Mouse (Mus musculus) myocyte (in vitro differentiated cells): ENCODE data around the gene Abca16. TPM values are rescaled to one million over a fixed set of nuclear protein-coding genes. Genes with fewer than 3 reads are reported as not detected.

Source experiments
- H3K27me3 ChIP-seq: one replicate; pipeline ENCODE4 v1.6.1; 2011; ENCODE audit not compliant: control insufficient read depth, insufficient read depth, insufficient read length
- H3K36me3 ChIP-seq: one replicate; pipeline ENCODE4 v1.6.1; 2011; ENCODE audit not compliant: control insufficient read depth, insufficient read depth
- H3K4me2 ChIP-seq: one replicate; pipeline ENCODE4 v1.6.1; 2011; ENCODE audit warnings: low read depth, control low read depth
- H3K4me3 ChIP-seq: one replicate; pipeline ENCODE4 v1.5.1; 2011; ENCODE audit warnings: mild to moderate bottlenecking, control low read depth, moderate library complexity
- H3K79me2 ChIP-seq: one replicate; pipeline ENCODE4 v1.6.1; 2011; ENCODE audit not compliant: control insufficient read depth, insufficient read depth
- H3ac ChIP-seq: one replicate; pipeline ENCODE4 v1.6.1; 2011; ENCODE audit not compliant: control insufficient read depth, insufficient read length
- CEBPB ChIP-seq: IDR thresholded peaks from 2 replicates; pipeline ENCODE4 v1.6.1; 2011; ENCODE audit warnings: mild to moderate bottlenecking, moderate library complexity; ENCODE audit not compliant: poor library complexity, insufficient read depth, severe bottlenecking
- E2F4 ChIP-seq: IDR thresholded peaks from one replicate; pipeline ENCODE4 v1.6.1; 2011; ENCODE audit warnings: mild to moderate bottlenecking, control low read depth, moderate library complexity; ENCODE audit not compliant: insufficient read depth
- MAX ChIP-seq: IDR thresholded peaks from one replicate; pipeline ENCODE4 v1.6.1; 2011; ENCODE audit warnings: low read depth, mild to moderate bottlenecking, control low read depth
- MYOD1 ChIP-seq, 3 experiments: IDR thresholded peaks; one replicate each; pipeline ENCODE4 v1.6.1; 2011; ENCODE audit warnings: control low read depth in 2 of 3, low read depth in 2 of 3, mild to moderate bottlenecking in 2 of 3, moderate library complexity in 1 of 3; ENCODE audit not compliant: insufficient read length in 2 of 3, control insufficient read depth in 1 of 3
- MYOG ChIP-seq, 3 experiments: IDR thresholded peaks; one replicate each; pipeline ENCODE4 v1.6.1; 2011; ENCODE audit warnings: control low read depth in 2 of 3, low read depth in 2 of 3, mild to moderate bottlenecking in 2 of 3; ENCODE audit not compliant: insufficient read length in 2 of 3, control insufficient read depth in 1 of 3, insufficient read depth in 1 of 3
- POLR2A ChIP-seq: IDR thresholded peaks from one replicate; pipeline ENCODE4 v1.6.1; 2011; ENCODE audit warnings: low read depth, mild to moderate bottlenecking, control low read depth, moderate library complexity; ENCODE audit not compliant: insufficient read length
- POLR2AphosphoS2 ChIP-seq: IDR thresholded peaks from one replicate; pipeline ENCODE4 v1.6.1; 2011; ENCODE audit warnings: low read depth, control low read depth; ENCODE audit not compliant: insufficient read length
- REST ChIP-seq: IDR thresholded peaks from one replicate; pipeline ENCODE4 v1.6.1; 2011; ENCODE audit warnings: mild to moderate bottlenecking, control low read depth, moderate library complexity; ENCODE audit not compliant: insufficient read depth, insufficient read length
- SRF ChIP-seq: IDR thresholded peaks from one replicate; pipeline ENCODE4 v1.6.1; 2011; ENCODE audit warnings: low read depth; ENCODE audit not compliant: control insufficient read depth, insufficient read length
- TCF12 ChIP-seq: IDR thresholded peaks from one replicate; pipeline ENCODE4 v1.6.1; 2011; ENCODE audit warnings: mild to moderate bottlenecking, control low read depth; ENCODE audit not compliant: poor library complexity, insufficient read depth, severe bottlenecking
- TCF3 ChIP-seq: IDR thresholded peaks from one replicate; pipeline ENCODE4 v1.6.1; 2011; ENCODE audit warnings: low read depth, control low read depth; ENCODE audit not compliant: insufficient read length
- USF1 ChIP-seq: IDR thresholded peaks from one replicate; pipeline ENCODE4 v1.6.1; 2011; ENCODE audit warnings: low read depth, mild to moderate bottlenecking, control low read depth, moderate library complexity
- polyA plus RNA-seq: library from polyadenylated mRNA; unstranded; fragments of >200 nt; fragmentation: generic; extraction: Trizol; gene quantifications from one replicate; pipeline ENCODE4 v1.2.1, GENCODE M21; 2012; ENCODE audit warnings: missing spikeins

Abca16 gene
- polyA plus RNA-seq, 1 experiment, result not detected

- no peak overlapping the region for H3K4me3 ChIP-seq
Measured at GRCm38 (mm10) chr7:120567366-120567765, 157.9 kb downstream of the Abca16 start.

GRCm38 (mm10) chr7:120576520-120576919 is 167.1 kb downstream of the Abca16 start:
- Histone ChIP-seq H3ac (no peak overlapping the region), H3K4me2 (no peak overlapping the region), H3K79me2 (no peaks in the 10 kb centered on the region), H3K4me3 (no peak overlapping the region), H3K27me3 (no peaks in the 10 kb centered on the region), H3K36me3 (no peaks in the 10 kb centered on the region)
- TF ChIP-seq E2F4 (no peak), MAX (no peak), REST (no peak), MYOG (IDR thresholded peaks at IDR 0.05; ENCODE audit: control insufficient read depth in 1 of 3, insufficient read depth in 1 of 3, insufficient read length in 2 of 3, low read depth in 2 of 3) (no peak), SRF (no peak), POLR2AphosphoS2 (no peak), TCF12 (no peak), TCF3 (no peak), MYOD1 (IDR thresholded peaks at IDR 0.05; ENCODE audit: control insufficient read depth in 1 of 3, insufficient read length in 2 of 3, low read depth in 2 of 3) (no peak), USF1 (no peak), CEBPB (no peak)

More at GRCm38 (mm10) chr7:120567366-120567765, 157.9 kb downstream of the Abca16 start:
- no peak for TF ChIP-seq MYOG (IDR thresholded peaks at IDR 0.05; ENCODE audit: control insufficient read depth in 1 of 3, insufficient read depth in 1 of 3, insufficient read length in 2 of 3, low read depth in 2 of 3)
- TF ChIP-seq E2F4, result no peak
- TF ChIP-seq SRF, result no peak
- no peak for TF ChIP-seq REST
- no peak for TF ChIP-seq CEBPB
- TF ChIP-seq POLR2A, result no peak
- no peak for TF ChIP-seq MAX
- TF ChIP-seq POLR2AphosphoS2, result no peak
- no peak for TF ChIP-seq TCF12
- TF ChIP-seq TCF3, result no peak
- TF ChIP-seq USF1, result no peak
- TF ChIP-seq MYOD1 (IDR thresholded peaks at IDR 0.05; ENCODE audit: control insufficient read depth in 1 of 3, insufficient read length in 2 of 3, low read depth in 2 of 3), result no peak
- H3K36me3 ChIP-seq, result no peaks in the 10 kb centered on the region
- no peak overlapping the region for H3K4me2 ChIP-seq
- H3K79me2 ChIP-seq, result no peaks in the 10 kb centered on the region
- no peak overlapping the region for H3ac ChIP-seq
- no peaks in the 10 kb centered on the region for H3K27me3 ChIP-seq

Other genes with a start within 250 kb of the Abca16 start
- gene Anks4b, start 235.8 kb upstream of the Abca16 start, polyA plus RNA-seq, result not detected
- gene Crym, start 207.5 kb upstream of the Abca16 start, polyA plus RNA-seq, result 9.8 TPM
- gene Abca14, start 205.7 kb upstream of the Abca16 start, polyA plus RNA-seq, result not detected
- gene Abca15, start 81.0 kb upstream of the Abca16 start, polyA plus RNA-seq, result not detected
- 142 TPM for gene Uqcrc2, start 225.5 kb downstream of the Abca16 start, polyA plus RNA-seq